Mouse (Mus musculus): ENCODE results near the gene Dand5. TPM values are rescaled to one million over a fixed set of nuclear protein-coding genes. Genes with fewer than 3 reads are reported as not detected.

The Dand5 gene
- polyA plus RNA-seq, 1 experiment = 6.7 TPM

DNA sequence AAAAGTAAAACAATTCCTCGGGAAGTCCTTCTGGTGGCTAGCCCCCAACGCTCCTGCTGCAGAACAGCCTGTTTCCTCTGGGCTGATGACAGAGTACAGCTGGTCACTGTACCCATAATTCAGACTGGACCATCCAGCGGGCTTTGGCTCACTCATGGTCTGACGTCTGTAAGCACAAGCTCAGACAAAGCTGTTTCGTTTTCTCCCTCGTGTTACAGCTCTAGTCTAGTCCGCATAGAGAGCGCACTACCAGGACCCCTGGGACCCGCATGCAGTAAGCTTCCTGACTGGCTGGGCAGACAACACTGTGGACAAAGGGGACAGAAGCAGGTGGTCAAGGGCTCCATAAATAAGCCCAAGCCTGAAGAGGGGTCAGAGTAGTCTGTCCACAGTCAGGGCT, 56.2 kb downstream of the Dand5 start:
- TF ChIP-seq TCF3 (IDR thresholded peaks at IDR 0.05; ENCODE audit: insufficient read length, low read depth) = no peak
- no peak for TF ChIP-seq E2F4 (IDR thresholded peaks at IDR 0.05; ENCODE audit: insufficient read depth)
- TF ChIP-seq TCF12 (IDR thresholded peaks at IDR 0.05; ENCODE audit: insufficient read depth, poor library complexity, severe bottlenecking) = no peak
- no peak for TF ChIP-seq POLR2AphosphoS2 (IDR thresholded peaks at IDR 0.05; ENCODE audit: insufficient read length, low read depth)
- TF ChIP-seq POLR2A (IDR thresholded peaks at IDR 0.05; ENCODE audit: insufficient read length, low read depth) = no peak
- TF ChIP-seq MYOD1 (IDR thresholded peaks at IDR 0.05; ENCODE audit: control insufficient read depth in 1 of 3, insufficient read length in 2 of 3, low read depth in 2 of 3) = no peak
- TF ChIP-seq MYOG (IDR thresholded peaks at IDR 0.05; ENCODE audit: control insufficient read depth in 1 of 3, insufficient read depth in 1 of 3, insufficient read length in 2 of 3, low read depth in 2 of 3) = no peak
- no peak for TF ChIP-seq MAX (IDR thresholded peaks at IDR 0.05; ENCODE audit: low read depth)
- no peak for TF ChIP-seq USF1 (IDR thresholded peaks at IDR 0.05; ENCODE audit: low read depth)
- H3K36me3 ChIP-seq (ENCODE audit: control insufficient read depth, insufficient read depth) = peaks cover 10% of the 10 kb centered on the region
- no peak overlapping the region for H3K4me3 ChIP-seq
- no peak overlapping the region for H3K4me2 ChIP-seq (ENCODE audit: low read depth)
- no peaks in the 10 kb centered on the region for H3K27me3 ChIP-seq (ENCODE audit: control insufficient read depth, insufficient read depth, insufficient read length)
- no peak overlapping the region for H3ac ChIP-seq (ENCODE audit: control insufficient read depth, insufficient read length)
- peaks cover 28% of the 10 kb centered on the region for H3K79me2 ChIP-seq (ENCODE audit: control insufficient read depth, insufficient read depth)

DNA sequence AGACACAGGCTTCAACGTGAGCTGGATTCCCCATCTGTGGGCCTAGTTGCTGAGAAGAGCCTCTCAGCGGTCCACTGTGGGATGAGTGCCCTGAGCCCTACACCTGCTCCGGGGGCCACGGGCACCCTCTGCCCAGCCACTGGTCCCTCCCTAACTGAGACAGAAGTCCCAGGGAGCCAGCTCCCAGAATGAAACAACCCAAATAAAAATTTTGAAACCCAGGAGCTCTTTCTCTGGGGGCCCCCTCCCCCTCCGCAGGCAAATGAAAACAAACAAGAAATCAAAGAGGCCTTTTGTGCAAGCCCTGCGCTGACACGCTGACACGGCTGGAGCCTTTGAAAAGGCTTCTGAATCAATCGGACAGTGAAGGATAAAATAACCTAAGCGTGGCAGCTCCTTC, 57.0 kb downstream of the Dand5 start:
- Histone ChIP-seq H3K4me3 (no peak overlapping the region), H3K4me2 (ENCODE audit: low read depth) (no peak overlapping the region), H3ac (ENCODE audit: control insufficient read depth, insufficient read length) (no peak overlapping the region), H3K27me3 (ENCODE audit: control insufficient read depth, insufficient read depth, insufficient read length) (no peaks in the 10 kb centered on the region), H3K79me2 (ENCODE audit: control insufficient read depth, insufficient read depth) (peaks cover 23% of the 10 kb centered on the region), H3K36me3 (ENCODE audit: control insufficient read depth, insufficient read depth) (peaks cover 10% of the 10 kb centered on the region)
- TF ChIP-seq MYOD1 (IDR thresholded peaks at IDR 0.05; ENCODE audit: control insufficient read depth in 1 of 3, insufficient read length in 2 of 3, low read depth in 2 of 3) = no peak

Other genes starting within 250 kb of the Dand5 start
- gene Ier2, start 160.0 kb downstream of the Dand5 start, polyA plus RNA-seq (2012; fragmentation: generic; extraction: Trizol) = 75.7 TPM
- 94.4 TPM for gene Trmt1, start 136.5 kb downstream of the Dand5 start, polyA plus RNA-seq (2012; fragmentation: generic; extraction: Trizol)
- 56.1 TPM for gene Nacc1, start 135.0 kb downstream of the Dand5 start, polyA plus RNA-seq (2012; fragmentation: generic; extraction: Trizol)
- gene Lyl1, start 121.4 kb downstream of the Dand5 start, polyA plus RNA-seq (2012; fragmentation: generic; extraction: Trizol) = not detected
- 9.4 TPM for gene G430095P16Rik, start 99.8 kb downstream of the Dand5 start, polyA plus RNA-seq (2012; fragmentation: generic; extraction: Trizol)
- gene Nfix, start 22.5 kb downstream of the Dand5 start, polyA plus RNA-seq (2012; fragmentation: generic; extraction: Trizol) = 65.7 TPM
- gene Gadd45gip1, start 8.7 kb upstream of the Dand5 start, polyA plus RNA-seq (2012; fragmentation: generic; extraction: Trizol) = 21.8 TPM
- gene Rad23a, start 17.8 kb upstream of the Dand5 start, polyA plus RNA-seq (2012; fragmentation: generic; extraction: Trizol) = 139 TPM
- 385 TPM for gene Calr, start 24.1 kb upstream of the Dand5 start, polyA plus RNA-seq (2012; fragmentation: generic; extraction: Trizol)
- 73.3 TPM for gene Farsa, start 34.2 kb upstream of the Dand5 start, polyA plus RNA-seq (2012; fragmentation: generic; extraction: Trizol)
- 2.3 TPM for gene Syce2, start 49.3 kb upstream of the Dand5 start, polyA plus RNA-seq (2012; fragmentation: generic; extraction: Trizol)
- gene Gcdh, start 71.1 kb upstream of the Dand5 start, polyA plus RNA-seq (2012; fragmentation: generic; extraction: Trizol) = 20.9 TPM
- 0.10 TPM for gene Klf1, start 79.1 kb upstream of the Dand5 start, polyA plus RNA-seq (2012; fragmentation: generic; extraction: Trizol)
- gene Dnase2a, start 85.7 kb upstream of the Dand5 start, polyA plus RNA-seq (2012; fragmentation: generic; extraction: Trizol) = 9.2 TPM
- gene Mast1, start 114.5 kb upstream of the Dand5 start, polyA plus RNA-seq (2012; fragmentation: generic; extraction: Trizol) = not detected
- gene Rtbdn, start 124.2 kb upstream of the Dand5 start, polyA plus RNA-seq (2012; fragmentation: generic; extraction: Trizol) = not detected
- gene Gm49661, start 146.6 kb upstream of the Dand5 start, polyA plus RNA-seq (2012; fragmentation: generic; extraction: Trizol) = not detected
- gene Prdx2, start 146.8 kb upstream of the Dand5 start, polyA plus RNA-seq (2012; fragmentation: generic; extraction: Trizol) = 432 TPM
- 74.1 TPM for gene Rnaseh2a, start 146.9 kb upstream of the Dand5 start, polyA plus RNA-seq (2012; fragmentation: generic; extraction: Trizol)
- 140 TPM for gene Junb, start 155.9 kb upstream of the Dand5 start, polyA plus RNA-seq (2012; fragmentation: generic; extraction: Trizol)
- gene Hook2, start 167.8 kb upstream of the Dand5 start, polyA plus RNA-seq (2012; fragmentation: generic; extraction: Trizol) = 9.3 TPM
- not detected for gene Best2, start 191.7 kb upstream of the Dand5 start, polyA plus RNA-seq (2012; fragmentation: generic; extraction: Trizol)
- 204 TPM for gene Asna1, start 202.5 kb upstream of the Dand5 start, polyA plus RNA-seq (2012; fragmentation: generic; extraction: Trizol)
- gene Trir, start 204.0 kb upstream of the Dand5 start, polyA plus RNA-seq (2012; fragmentation: generic; extraction: Trizol) = 198 TPM
- 46.3 TPM for gene Tnpo2, start 214.1 kb upstream of the Dand5 start, polyA plus RNA-seq (2012; fragmentation: generic; extraction: Trizol)
- 26.8 TPM for gene Fbxw9, start 237.2 kb upstream of the Dand5 start, polyA plus RNA-seq (2012; fragmentation: generic; extraction: Trizol)
- gene Gm5741, start 245.2 kb upstream of the Dand5 start, polyA plus RNA-seq (2012; fragmentation: generic; extraction: Trizol) = 0.31 TPM
- 86.7 TPM for gene Dhps, start 248.9 kb upstream of the Dand5 start, polyA plus RNA-seq (2012; fragmentation: generic; extraction: Trizol)